Mouse (Mus musculus) heart, adult 2 months (tissue): ENCODE data around the gene Gstt2.

Source experiments
- CTCF ChIP-seq: fragments of 200-600 bp; IDR thresholded peaks from 2 replicates; pipeline ENCODE4 v1.8.1; 2022; ENCODE audit warnings: antibody characterized with exemption, mild to moderate bottlenecking, moderate library complexity
- EP300 ChIP-seq: fragments of 200-500 bp; IDR thresholded peaks from 2 replicates; pipeline ENCODE4 v1.6.1; 2011; ENCODE audit warnings: low read depth, low read length, control low read depth; ENCODE audit not compliant: insufficient read depth
- POLR2A ChIP-seq: fragments of 200-500 bp; IDR thresholded peaks from 2 replicates; pipeline ENCODE4 v1.6.1; 2011; ENCODE audit warnings: mild to moderate bottlenecking, low read depth, low read length, control low read depth; ENCODE audit not compliant: insufficient read depth

- no peak for TF ChIP-seq CTCF
- TF ChIP-seq POLR2A: no peak
- no peak for TF ChIP-seq EP300
Observed at GRCm38 (mm10) chr10:75873543-75874170, 36.4 kb upstream of the Gstt2 start.
